Mouse (Mus musculus) hindbrain, embryonic 12.5 days (tissue): ENCODE data around the gene Sart3. TPM values are rescaled to one million over a fixed set of nuclear protein-coding genes. Genes with fewer than 3 reads are reported as not detected.

Experiments
- ATAC-seq: fragments of 200-750 bp; cut with Nextera tagmentation; 2 replicates; pipeline ENCODE4 v1.8.0; 2017; ENCODE audit warnings: moderate TSS enrichment; ENCODE audit not compliant: low FRiP score
- H3K27ac ChIP-seq: fragments of 300-500 bp; sonication (generic); 2 replicates; pipeline ENCODE4 v1.5.1; 2016; ENCODE audit warnings: mild to moderate bottlenecking
- H3K27me3 ChIP-seq: fragments of 300-500 bp; sonication (generic); 2 replicates; pipeline ENCODE4 v1.6.1; 2016; ENCODE audit warnings: mild to moderate bottlenecking
- H3K36me3 ChIP-seq: fragments of 300-500 bp; sonication (generic); 2 replicates; pipeline ENCODE4 v1.6.1; 2016; ENCODE audit warnings: mild to moderate bottlenecking
- H3K4me1 ChIP-seq: fragments of 300-500 bp; sonication (generic); 2 replicates; pipeline ENCODE4 v1.6.1; 2016
- H3K4me2 ChIP-seq: fragments of 300-500 bp; sonication (generic); replicated peaks from 2 replicates; pipeline ENCODE4 v1.6.1; 2016; ENCODE audit warnings: mild to moderate bottlenecking
- H3K4me3 ChIP-seq: fragments of 300-500 bp; sonication (generic); 2 replicates; pipeline ENCODE4 v1.5.1; 2016; ENCODE audit warnings: mild to moderate bottlenecking
- H3K9ac ChIP-seq: fragments of 300-500 bp; sonication (generic); 2 replicates; pipeline ENCODE4 v1.6.1; 2016; ENCODE audit warnings: mild to moderate bottlenecking, moderate library complexity
- H3K9me3 ChIP-seq: fragments of 300-500 bp; sonication (generic); replicated peaks from 2 replicates; pipeline ENCODE4 v1.6.1; 2016; ENCODE audit warnings: mild to moderate bottlenecking
- WGBS: fragments of 180-500 bp; shearing (Covaris S2); methylation state at CpG from one replicate; pipeline ENCODE4 v1.1.7; 2016; 5-methylcytosine and 5-hydroxymethylcytosine counted together
- polyA plus RNA-seq: library from polyadenylated mRNA; unstranded; fragments of >200 nt; fragmentation: Nextera tagmentation; extraction: Ambion mirVana; gene quantifications from 2 replicates; pipeline ENCODE4 v1.2.1, GENCODE M21; 2016

Sart3 gene
- polyA plus RNA-seq, 1 experiment from 2014 or later: 80.6 TPM

DNA sequence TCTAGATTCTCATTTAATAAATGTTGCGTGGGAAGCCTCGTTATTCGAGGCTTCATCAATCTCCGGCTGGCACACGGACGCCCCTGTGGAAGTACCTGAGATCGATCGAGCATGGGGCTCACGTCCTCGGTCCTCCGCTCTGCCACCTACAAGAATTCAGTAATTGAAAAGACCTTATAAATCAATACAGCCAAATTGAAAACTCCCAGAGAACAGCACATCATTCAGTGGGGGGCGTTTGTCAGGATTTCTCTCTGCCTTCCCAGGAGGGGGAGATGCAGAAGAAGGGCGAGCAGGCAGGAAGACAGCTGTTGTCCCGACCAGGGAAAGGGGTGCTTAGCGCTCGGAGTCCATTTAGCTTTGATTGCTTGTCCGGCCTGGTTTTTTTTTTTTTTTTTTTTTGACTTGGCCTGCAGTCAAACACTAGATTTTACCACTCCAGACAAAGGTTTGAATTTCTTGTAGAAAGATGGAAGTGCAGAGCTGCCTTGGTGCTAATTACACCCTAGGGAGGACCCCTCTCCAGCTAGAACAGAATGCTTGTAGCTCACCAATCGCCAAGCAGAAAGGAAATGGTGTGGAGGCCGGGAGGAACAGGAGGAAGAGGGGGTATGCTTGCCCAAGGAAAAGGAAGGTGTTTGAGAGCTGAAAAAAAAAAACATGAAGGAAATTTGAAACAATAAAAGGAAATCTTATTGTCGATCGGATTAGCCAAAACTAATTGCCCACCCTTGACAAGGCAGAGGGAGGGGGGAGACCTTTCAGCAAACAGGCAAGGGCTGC is 68.3 kb downstream of the Sart3 start:
- ATAC-seq: peak; percentile 61
- no peak overlapping the region for H3K4me2 ChIP-seq
- no peaks in the 10 kb centered on the region for H3K27me3 ChIP-seq
- no peaks in the 10 kb centered on the region for H3K36me3 ChIP-seq
- H3K9ac ChIP-seq: no peak overlapping the region
- peak overlapping the region; percentile 68 for H3K27ac ChIP-seq
- H3K4me1 ChIP-seq: peaks cover 14% of the 10 kb centered on the region
- no peaks in the 10 kb centered on the region for H3K9me3 ChIP-seq
- H3K4me3 ChIP-seq: no peak overlapping the region
- WGBS: 52% methylated on average over 21 of the region's 21 CpGs

DNA sequence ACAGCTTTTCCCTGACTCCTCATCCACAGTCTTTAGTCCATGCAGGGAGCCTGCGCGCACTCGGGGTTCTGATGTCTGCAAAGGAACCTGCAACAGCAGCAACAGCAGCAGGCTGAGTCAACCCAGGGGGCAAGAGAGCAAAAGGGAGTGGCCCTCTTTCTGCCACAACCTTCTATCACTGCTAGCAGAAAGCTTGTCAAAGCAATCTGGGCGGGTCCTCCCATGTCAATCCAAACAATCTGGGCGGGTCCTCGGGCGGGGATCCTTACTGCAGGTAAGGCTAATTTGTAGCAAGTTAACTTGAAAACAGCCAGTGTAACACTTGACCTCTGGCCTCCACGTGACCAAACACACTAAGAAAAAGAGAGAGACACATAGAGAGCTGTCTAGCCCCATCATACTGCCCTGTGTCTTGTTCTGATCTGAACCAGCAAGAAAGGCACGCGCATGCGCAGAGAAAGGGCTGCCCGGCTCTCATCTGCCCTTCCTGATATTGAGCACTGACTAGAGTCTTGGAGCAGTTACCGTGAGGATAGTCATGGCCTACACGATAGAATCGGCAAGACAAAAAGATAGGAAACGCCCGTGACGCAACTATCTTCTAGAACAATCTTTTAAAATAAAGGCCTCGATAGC is 71.8 kb downstream of the Sart3 start:
- Histone ChIP-seq H3K27me3 (no peaks in the 10 kb centered on the region), H3K4me3 (no peak overlapping the region), H3K4me2 (no peak overlapping the region), H3K36me3 (no peaks in the 10 kb centered on the region), H3K9ac (no peak overlapping the region), H3K27ac (no peak overlapping the region), H3K4me1 (peaks cover 14% of the 10 kb centered on the region), H3K9me3 (no peaks in the 10 kb centered on the region)
- 78% methylated on average over 19 of the region's 19 CpGs for WGBS
- no peak for ATAC-seq

DNA sequence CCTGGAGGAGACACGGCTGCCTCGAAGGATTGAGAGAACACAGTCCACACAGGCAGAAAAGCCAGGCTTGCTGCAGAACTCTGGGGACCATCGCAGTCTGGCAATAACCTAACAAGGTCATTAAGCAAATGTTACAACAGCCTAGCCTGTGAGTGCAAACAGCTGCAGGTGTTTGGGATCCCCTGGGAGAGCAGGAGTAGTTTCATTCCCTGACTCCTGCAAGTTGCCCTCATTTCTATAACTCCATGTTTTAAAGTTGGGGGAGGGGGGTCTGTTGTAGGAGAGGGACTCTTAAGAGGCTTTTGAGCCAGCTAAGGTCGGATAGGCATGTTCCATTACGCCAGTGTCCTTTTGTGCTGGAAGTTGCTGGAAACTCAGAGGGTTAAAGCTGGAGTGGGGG is 77.9 kb downstream of the Sart3 start:
- H3K36me3 ChIP-seq: no peaks in the 10 kb centered on the region
- WGBS: 64% methylated on average over 5 of the region's 5 CpGs
- peaks cover 3% of the 10 kb centered on the region; the same call in 1 of the 2 replicates for H3K9me3 ChIP-seq
- no peak overlapping the region for H3K9ac ChIP-seq
- H3K4me2 ChIP-seq: no peak overlapping the region
- H3K4me3 ChIP-seq: no peak overlapping the region
- H3K27ac ChIP-seq: no peak overlapping the region
- ATAC-seq: no peak
- no peaks in the 10 kb centered on the region for H3K27me3 ChIP-seq
- peaks cover 25% of the 10 kb centered on the region for H3K4me1 ChIP-seq

DNA sequence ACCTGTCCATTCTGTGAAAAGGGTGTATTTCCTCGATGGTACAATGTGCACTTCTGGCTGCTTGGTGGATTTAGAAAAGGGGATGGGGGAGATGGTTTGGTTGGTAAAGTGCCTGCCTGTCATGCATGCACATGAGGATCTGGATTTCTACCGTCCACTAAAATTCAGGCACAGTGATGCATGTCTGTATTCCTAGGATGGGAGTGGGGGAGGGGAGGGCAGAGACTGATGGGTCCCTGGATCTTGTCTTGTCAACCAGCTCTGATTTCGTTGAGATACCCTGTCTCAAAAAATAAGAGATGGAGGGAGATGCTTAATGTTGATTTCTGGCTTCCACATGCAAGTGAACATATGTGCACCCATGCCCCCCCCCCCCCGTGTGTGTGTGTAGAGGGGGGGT is 78.3 kb downstream of the Sart3 start:
- H3K27ac ChIP-seq: no peak overlapping the region
- H3K4me3 ChIP-seq: no peak overlapping the region
- no peaks in the 10 kb centered on the region for H3K36me3 ChIP-seq
- no peak overlapping the region for H3K4me2 ChIP-seq
- H3K27me3 ChIP-seq: no peaks in the 10 kb centered on the region
- H3K9me3 ChIP-seq: peaks cover 3% of the 10 kb centered on the region; the same call in 1 of the 2 replicates
- H3K9ac ChIP-seq: no peak overlapping the region
- WGBS: 62% methylated on average over 4 of the region's 4 CpGs
- no peak for ATAC-seq
- H3K4me1 ChIP-seq: peaks cover 25% of the 10 kb centered on the region

DNA sequence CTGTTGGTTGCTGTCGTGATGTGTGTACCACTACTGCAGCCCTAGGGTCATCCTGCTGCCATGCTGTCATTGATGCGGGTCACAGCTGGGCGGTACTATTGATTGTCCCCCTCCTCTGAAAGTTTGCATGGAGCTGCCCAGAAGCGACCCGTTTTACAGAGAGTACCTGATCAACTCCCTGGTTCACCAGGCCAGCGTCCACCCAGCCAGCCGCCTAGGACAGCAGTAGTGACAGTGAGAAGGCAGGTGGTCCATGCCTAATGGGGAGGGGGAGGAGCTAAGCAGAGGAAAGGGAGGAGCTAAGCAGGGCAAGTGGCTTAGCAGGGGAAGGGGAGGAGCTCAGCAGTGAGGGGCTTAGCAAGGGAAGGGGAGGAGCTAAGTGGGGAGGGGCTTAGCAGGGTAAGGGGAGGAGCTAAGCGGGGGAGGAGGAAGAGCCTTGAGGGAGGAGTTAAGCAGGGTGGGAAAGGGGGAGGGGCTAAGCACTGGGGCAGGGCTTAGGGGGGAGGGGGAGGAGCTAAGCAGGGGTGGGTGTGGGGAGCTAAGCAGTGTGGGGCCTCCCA is 79.0 kb downstream of the Sart3 start:
- ATAC-seq: no peak
- Histone ChIP-seq H3K27me3 (no peaks in the 10 kb centered on the region), H3K9me3 (peaks cover 3% of the 10 kb centered on the region; the same call in 1 of the 2 replicates), H3K9ac (no peak overlapping the region), H3K4me3 (no peak overlapping the region), H3K36me3 (no peaks in the 10 kb centered on the region), H3K27ac (no peak overlapping the region), H3K4me1 (peaks cover 29% of the 10 kb centered on the region), H3K4me2 (no peak overlapping the region)
- 83% methylated on average over 8 of the region's 8 CpGs for WGBS

Other genes starting within 250 kb of the Sart3 start
- gene Cmklr1, start 122.1 kb downstream of the Sart3 start, polyA plus RNA-seq: 2.0 and 2.1 TPM in 2 replicates
- gene 1700069L16Rik, start 47.7 kb downstream of the Sart3 start, polyA plus RNA-seq: not detected in 2 replicates
- gene Ficd, start 36.7 kb downstream of the Sart3 start, polyA plus RNA-seq: 7.6 and 7.8 TPM in 2 replicates
- 101 and 106 TPM in 2 replicates for gene Iscu, start 238 bp upstream of the Sart3 start, polyA plus RNA-seq
- 41.0 and 44.1 TPM in 2 replicates for gene Tmem119, start 28.0 kb upstream of the Sart3 start, polyA plus RNA-seq
- 1.3 and 2.3 TPM in 2 replicates for gene Selplg, start 60.1 kb upstream of the Sart3 start, polyA plus RNA-seq
- gene Coro1c, start 136.2 kb upstream of the Sart3 start, polyA plus RNA-seq: 226 and 233 TPM in 2 replicates
- gene Ssh1, start 221.4 kb upstream of the Sart3 start, polyA plus RNA-seq: 22.4 and 27.9 TPM in 2 replicates
- not detected in 2 replicates for gene Dao, start 231.2 kb upstream of the Sart3 start, polyA plus RNA-seq